Mouse (Mus musculus): Measurements from ENCODE around the gene Ctsll3. TPM values are rescaled to one million over a fixed set of nuclear protein-coding genes. Genes with fewer than 3 reads are reported as not detected.

Gene Ctsll3
- total RNA-seq (2023), result not detected

GRCm38 (mm10) chr13:60802749-60803148 lies at the start of gene Ctsll3:
Gene Ctsll3, minus strand, starts transcription at chr13:60802849.

DNA sequence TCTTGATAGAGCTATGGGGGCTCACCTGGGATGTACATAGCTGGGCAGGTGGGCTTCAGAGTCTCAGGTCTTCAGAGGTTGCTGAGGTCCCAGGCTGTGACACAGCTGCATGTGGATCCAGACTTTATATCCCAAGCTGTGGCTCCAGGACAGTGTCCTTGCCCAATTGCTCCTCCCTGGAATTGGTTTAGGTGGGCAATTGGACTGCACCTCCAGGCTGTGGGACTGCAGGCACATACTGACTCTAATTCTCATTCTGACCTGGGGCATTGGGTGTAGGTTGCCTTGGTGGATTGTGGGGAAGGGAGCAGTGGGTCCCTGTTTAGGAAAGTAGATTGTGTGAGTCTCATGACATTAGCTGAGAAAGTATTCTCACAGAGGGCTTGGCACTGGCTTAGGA lies 16.4 kb downstream of the Ctsll3 start, which contains the start of gene BC051665:
Gene BC051665 (minus strand): TSS at position 101 of the 400 bp plus-strand sequence.

Other genes with a start within 250 kb of the Ctsll3 start
- gene Dapk1, start 200.9 kb downstream of the Ctsll3 start, total RNA-seq (2023), result 10 to 100 TPM; 15.2 to 16.0 TPM
- gene BC051665, start 16.5 kb downstream of the Ctsll3 start, total RNA-seq (2023), result not detected
- gene 4930486L24Rik, start 61.6 kb upstream of the Ctsll3 start, total RNA-seq (2023), result not detected
- not detected for gene Gm49392, start 94.0 kb upstream of the Ctsll3 start, total RNA-seq (2023)
- gene Ctla2b, start 94.6 kb upstream of the Ctsll3 start, total RNA-seq (2023), result 1 to 10 TPM in 1 of 2 experiments, not detected in 1; 1.3 TPM
- not detected for gene Tpbpb, start 102.0 kb upstream of the Ctsll3 start, total RNA-seq (2023)
- not detected for gene Gm49393, start 132.7 kb upstream of the Ctsll3 start, total RNA-seq (2023)
- not detected for gene Gm49391, start 133.7 kb upstream of the Ctsll3 start, total RNA-seq (2023)
- gene Ctla2a, start 133.8 kb upstream of the Ctsll3 start, total RNA-seq (2023), result 1 to 10 TPM in 1 of 2 experiments, not detected in 1; 1.6 TPM
- not detected for gene Tpbpa, start 139.1 kb upstream of the Ctsll3 start, total RNA-seq (2023)
- gene Ctsj, start 203.1 kb upstream of the Ctsll3 start, total RNA-seq (2023), result not detected
- gene Ctsq, start 237.8 kb upstream of the Ctsll3 start, total RNA-seq (2023), result not detected